ENCODE assay signal across 29 mouse cellular contexts in genomic region chr5:19262816-19263215, GRCm38 (mm10). TPM values are rescaled to one million over a fixed set of nuclear protein-coding genes. Genes with fewer than 3 reads are reported as not detected.
DNase-seq lines count a peak whose midpoint lies in the region; ATAC-seq lines count a peak whose summit lies in the region.
"Had no signal": no experiment of that assay in that cellular context is flagged by ENCODE, and none has a peak within 500 bp of the region (broad histone marks: within the 10 kb centered on the region; RNA-seq: fewer than 3 reads in every experiment).

No protein-coding gene starts in this region.

- ATAC-seq in midbrain, embryonic 11.5 days (ENCODE audit: low FRiP score) = no peak
- ATAC-seq: CD4-positive, CD25-positive, alpha-beta regulatory T cell, adult 4 months; intestine, embryonic 16.5 days; midbrain, embryonic 16.5 days had no signal

- peak; percentile 66 for DNase-seq in R1 (ENCODE audit: low read depth, low spot score)
- peak; percentile 79 for DNase-seq in cerebellum, adult 11 months
- DNase-seq in cerebellum, adult 9-10 months = peak; percentile 87
- peak; percentile 85 to 87 for DNase-seq in cerebellum, postnatal 36 days
- no peak for DNase-seq in midbrain, embryonic 11.5 days (ENCODE audit: low spot score, missing footprints)
- no peak for DNase-seq in gastrocnemius, adult 18-20 months (ENCODE audit: low spot score)
- no peak for DNase-seq in frontal cortex, postnatal 36 days (ENCODE audit: low spot score in 2 of 2)
- DNase-seq: adrenal gland, postnatal 25 days; gastrocnemius, adult 2 months; gastrocnemius, postnatal 36 days; heart, adult 18-20 months; heart, postnatal 4 days; kidney, adult 8-10 months; kidney, postnatal 4 days; lung, embryonic 14.5 days; lung, postnatal 14 days; spleen, adult 18-20 months; thymus, postnatal 14 days had no signal

- no peak overlapping the region for H3K4me2 ChIP-seq in midbrain, embryonic 11.5 days
- H3K4me2 ChIP-seq: embryonic facial prominence, embryonic 15.5 days; forebrain, embryonic 12.5 days; heart, embryonic 11.5 days; hindbrain, embryonic 13.5 days; limb, embryonic 12.5 days; liver, embryonic 15.5 days; lung, embryonic 14.5 days had no signal

- 57% methylated on average over 5 of the region's 5 CpGs for WGBS in midbrain, embryonic 11.5 days

- H3K36me3 ChIP-seq in midbrain, embryonic 11.5 days (ENCODE audit: control insufficient read depth, insufficient read depth, low read length) = no peaks in the 10 kb centered on the region
- H3K36me3 ChIP-seq: embryonic facial prominence, embryonic 10.5 days; embryonic facial prominence, embryonic 15.5 days; forebrain, embryonic 12.5 days; hindbrain, embryonic 13.5 days; limb, embryonic 12.5 days; liver, embryonic 15.5 days had no signal

- no peaks in the 10 kb centered on the region for H3K4me1 ChIP-seq in midbrain, embryonic 11.5 days (ENCODE audit: control insufficient read depth, insufficient read depth, low read length)
- H3K4me1 ChIP-seq: embryonic facial prominence, embryonic 10.5 days; embryonic facial prominence, embryonic 15.5 days; forebrain, embryonic 12.5 days; hindbrain, embryonic 13.5 days; limb, embryonic 12.5 days; liver, embryonic 15.5 days had no signal

- H3K9me3 ChIP-seq in midbrain, embryonic 11.5 days (ENCODE audit: control insufficient read depth, low read length) = no peaks in the 10 kb centered on the region
- H3K9me3 ChIP-seq: embryonic facial prominence, embryonic 10.5 days; embryonic facial prominence, embryonic 15.5 days; forebrain, embryonic 12.5 days; hindbrain, embryonic 13.5 days; limb, embryonic 12.5 days; liver, embryonic 15.5 days had no signal

- H3K9ac ChIP-seq in midbrain, embryonic 11.5 days (ENCODE audit: low read length) = no peak overlapping the region
- H3K9ac ChIP-seq: embryonic facial prominence, embryonic 15.5 days; forebrain, embryonic 12.5 days; hindbrain, embryonic 13.5 days; limb, embryonic 12.5 days; liver, embryonic 15.5 days; lung, embryonic 14.5 days had no signal

- H3K27ac ChIP-seq in midbrain, embryonic 11.5 days (ENCODE audit: low read depth, low read length) = no peak overlapping the region
- H3K27ac ChIP-seq: embryonic facial prominence, embryonic 10.5 days; embryonic facial prominence, embryonic 15.5 days; forebrain, embryonic 12.5 days; gastrocnemius, adult 2 months; hindbrain, embryonic 13.5 days; kidney, postnatal 0 days; limb, embryonic 12.5 days; liver, embryonic 15.5 days had no signal

- H3K27me3 ChIP-seq in midbrain, embryonic 11.5 days (ENCODE audit: control insufficient read depth, insufficient read depth, low read length) = no peaks in the 10 kb centered on the region
- H3K27me3 ChIP-seq: embryonic facial prominence, embryonic 15.5 days; forebrain, embryonic 12.5 days; hindbrain, embryonic 13.5 days; limb, embryonic 12.5 days; liver, embryonic 15.5 days had no signal

- no peak overlapping the region for H3K4me3 ChIP-seq in midbrain, embryonic 11.5 days (ENCODE audit: low read depth, low read length)
- H3K4me3 ChIP-seq: embryonic facial prominence, embryonic 10.5 days; embryonic facial prominence, embryonic 15.5 days; forebrain, embryonic 12.5 days; gastrocnemius, adult 2 months; hindbrain, embryonic 13.5 days; limb, embryonic 12.5 days; liver, embryonic 15.5 days had no signal

RNA-seq across cellular contexts. Expression of gene Magi2, which starts 36.0 kb away (rescaled TPM):
- 4.6 and 5.7 TPM in 2 replicates for polyA plus RNA-seq in midbrain, embryonic 11.5 days (2014; fragmentation: Nextera tagmentation; extraction: Ambion mirVana)
- total RNA-seq in gastrocnemius, adult 18-20 months (2021) = under 1 TPM; 0.53 to 0.85 TPM

Comparison
In these comparisons a context has a peak if more than half of its experiments do, and no peak if none do; other contexts are left out.
1. DNase-seq: peak in R1 (single experiment), cerebellum, adult 11 months (single experiment), cerebellum, adult 9-10 months (single experiment) and cerebellum, postnatal 36 days (2 of 2); none in midbrain, embryonic 11.5 days (single experiment), gastrocnemius, adult 18-20 months (single experiment) and frontal cortex, postnatal 36 days (0 of 2).